Mouse (Mus musculus) neural tube, embryonic 13.5 days (tissue): Measurements from ENCODE around the gene Gucy1a1. TPM values are rescaled to one million over a fixed set of nuclear protein-coding genes. Genes with fewer than 3 reads are reported as not detected.

Experiments used
- ATAC-seq: fragments of 200-750 bp; cut with Nextera tagmentation; 2 replicates; pipeline ENCODE4 v1.8.0; 2017; ENCODE audit warnings: low read depth, mild to moderate bottlenecking, moderate TSS enrichment, moderate library complexity
- H3K27ac ChIP-seq: fragments of 300-500 bp; sonication (generic); replicated peaks from 2 replicates; pipeline ENCODE4 v1.5.1; 2015; ENCODE audit warnings: moderate library complexity, mild to moderate bottlenecking, inconsistent platforms
- H3K27me3 ChIP-seq: fragments of 300-500 bp; sonication (generic); 2 replicates; pipeline ENCODE4 v1.6.1; 2015; ENCODE audit warnings: mild to moderate bottlenecking, inconsistent platforms
- H3K36me3 ChIP-seq: fragments of 300-500 bp; sonication (generic); 2 replicates; pipeline ENCODE4 v1.6.1; 2015; ENCODE audit warnings: mild to moderate bottlenecking, inconsistent platforms
- H3K4me1 ChIP-seq: fragments of 300-500 bp; sonication (generic); replicated peaks from 2 replicates; pipeline ENCODE4 v1.6.1; 2015; ENCODE audit warnings: inconsistent platforms
- H3K4me2 ChIP-seq: fragments of 300-500 bp; sonication (generic); 2 replicates; pipeline ENCODE4 v1.6.1; 2015; ENCODE audit warnings: inconsistent platforms, mild to moderate bottlenecking, moderate library complexity
- H3K4me3 ChIP-seq: fragments of 300-500 bp; sonication (generic); 2 replicates; pipeline ENCODE4 v1.5.1; 2015; ENCODE audit warnings: mild to moderate bottlenecking, inconsistent platforms
- H3K9ac ChIP-seq: fragments of 300-500 bp; sonication (generic); 2 replicates; pipeline ENCODE4 v1.6.1; 2015; ENCODE audit warnings: moderate library complexity, mild to moderate bottlenecking, inconsistent platforms
- H3K9me3 ChIP-seq: fragments of 300-500 bp; sonication (generic); 2 replicates; pipeline ENCODE4 v1.6.1; 2016; ENCODE audit warnings: inconsistent platforms
- WGBS: fragments of 180-500 bp; shearing (Covaris S2); methylation state at CpG from one replicate; pipeline ENCODE4 v1.1.7; 2015; 5-methylcytosine and 5-hydroxymethylcytosine counted together
- polyA plus RNA-seq: library from polyadenylated mRNA; unstranded; fragments of >200 nt; fragmentation: Nextera tagmentation; extraction: Ambion mirVana; gene quantifications from 2 replicates; pipeline ENCODE4 v1.2.1, GENCODE M21; 2015

The Gucy1a1 gene
- polyA plus RNA-seq, 1 experiment from 2014 or later, result 8.1 TPM

DNA sequence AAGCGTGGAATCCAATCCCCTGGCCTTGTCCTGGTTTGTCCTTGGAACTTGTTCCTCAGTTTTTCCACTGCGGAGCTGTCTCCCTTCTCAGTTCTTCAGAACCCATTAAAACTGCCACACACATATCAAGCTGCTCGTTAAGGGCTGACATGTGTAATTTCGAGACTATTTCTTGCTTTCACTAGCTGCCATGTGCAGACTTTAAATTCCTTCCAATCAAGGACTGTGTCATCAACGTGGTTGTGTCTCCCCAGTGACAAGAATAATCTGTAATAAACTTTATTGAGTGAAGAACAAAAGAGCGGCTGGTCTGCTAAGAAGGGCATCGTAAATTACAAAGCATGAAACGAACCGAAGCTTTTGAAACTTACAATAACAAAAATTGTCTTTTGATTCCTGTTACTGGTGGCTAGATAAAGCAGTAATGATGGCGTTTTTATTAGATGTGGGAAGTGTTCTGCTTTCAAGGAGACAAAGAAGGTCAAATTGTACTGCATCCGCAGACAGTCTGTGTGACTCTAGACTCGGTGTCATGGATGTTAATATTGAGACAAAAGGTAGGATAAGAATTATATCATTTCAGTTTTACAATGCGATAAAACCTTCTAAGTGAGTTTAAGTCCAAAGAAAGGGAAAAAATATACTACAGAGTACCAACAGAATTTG, 7.5 kb downstream of the Gucy1a1 start:
- Histone ChIP-seq H3K36me3 (no peaks in the 10 kb centered on the region), H3K9me3 (no peaks in the 10 kb centered on the region), H3K4me3 (no peak overlapping the region), H3K27me3 (peaks cover 5% of the 10 kb centered on the region), H3K9ac (no peak overlapping the region), H3K4me2 (no peak overlapping the region), H3K27ac (no peak overlapping the region), H3K4me1 (peaks cover 7% of the 10 kb centered on the region)
- WGBS, result 27% methylated on average over 13 of the region's 13 CpGs
- ATAC-seq, result peak; percentile 23

DNA sequence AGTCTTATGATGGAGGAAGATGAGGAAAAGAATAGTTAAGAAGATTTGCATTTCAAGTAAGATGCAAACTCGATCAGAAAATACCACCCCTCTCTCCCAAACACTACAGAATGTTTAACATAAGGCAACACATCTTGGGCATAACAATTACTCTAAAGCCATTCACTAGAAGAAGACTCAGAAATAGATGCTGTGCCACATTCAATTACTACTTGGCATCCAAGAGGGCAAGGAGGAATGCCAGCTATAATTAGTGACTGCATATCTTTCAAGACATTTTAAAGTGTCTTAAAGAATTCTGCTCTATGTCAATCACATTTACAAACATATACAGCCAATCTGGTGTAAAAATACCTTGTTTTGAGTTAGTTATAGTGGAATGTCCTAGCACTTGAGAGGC, 10.1 kb downstream of the Gucy1a1 start:
- H3K9me3 ChIP-seq, result no peaks in the 10 kb centered on the region
- H3K9ac ChIP-seq, result no peak overlapping the region
- 80% methylated on average over 1 of the region's 1 CpGs for whole genome bisulfite sequencing
- ATAC-seq, result no peak
- no peaks in the 10 kb centered on the region for H3K36me3 ChIP-seq
- no peaks in the 10 kb centered on the region for H3K27me3 ChIP-seq
- peaks cover 7% of the 10 kb centered on the region for H3K4me1 ChIP-seq
- H3K4me3 ChIP-seq, result no peak overlapping the region
- H3K27ac ChIP-seq, result no peak overlapping the region
- no peak overlapping the region for H3K4me2 ChIP-seq

DNA sequence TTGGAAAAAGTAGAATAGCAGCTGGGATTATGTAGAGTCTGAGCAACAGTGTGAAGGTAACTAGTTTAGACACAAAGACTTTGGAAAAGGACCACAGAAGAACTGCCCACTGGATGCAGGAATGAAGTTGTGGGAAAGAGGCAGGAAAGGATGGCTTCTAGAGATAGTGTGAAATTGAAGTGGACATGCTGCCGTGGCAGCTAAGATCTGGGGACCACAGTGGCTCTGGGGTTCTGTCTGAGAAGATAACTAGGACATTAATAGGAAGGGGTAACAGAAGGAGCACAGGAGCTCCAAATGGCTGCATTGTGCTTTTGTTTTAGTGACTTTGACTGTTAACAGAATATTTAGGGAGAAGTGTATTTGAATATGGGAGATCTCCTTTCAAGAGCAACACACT, 16.3 kb downstream of the Gucy1a1 start:
- H3K4me2 ChIP-seq, result no peak overlapping the region
- H3K36me3 ChIP-seq, result no peaks in the 10 kb centered on the region
- no peak for ATAC-seq
- WGBS, result 61% methylated on average over 1 of the region's 1 CpGs
- H3K9me3 ChIP-seq, result no peaks in the 10 kb centered on the region
- H3K27me3 ChIP-seq, result no peaks in the 10 kb centered on the region
- H3K9ac ChIP-seq, result no peak overlapping the region
- H3K27ac ChIP-seq, result no peak overlapping the region
- H3K4me3 ChIP-seq, result no peak overlapping the region
- no peaks in the 10 kb centered on the region for H3K4me1 ChIP-seq

DNA sequence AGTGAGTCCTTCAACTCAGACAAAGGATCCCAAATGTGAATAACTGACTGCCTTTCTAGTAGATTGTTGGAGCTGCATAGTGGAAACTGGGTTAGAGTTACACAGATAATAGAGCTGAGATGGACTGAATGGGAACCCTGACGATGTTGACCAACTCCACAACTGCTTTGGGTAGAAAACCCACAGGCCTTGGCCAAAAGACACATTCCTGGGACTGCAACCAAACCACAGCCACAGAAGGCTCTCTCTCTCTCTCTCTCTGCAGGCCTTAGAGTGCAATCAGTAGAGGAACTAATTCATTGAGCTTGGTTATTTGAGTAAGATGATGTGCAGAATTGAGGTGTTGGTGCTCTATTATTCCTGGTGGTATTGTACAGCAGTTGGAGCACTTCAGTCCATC, 21.0 kb downstream of the Gucy1a1 start:
- no peak overlapping the region for H3K27ac ChIP-seq
- no peaks in the 10 kb centered on the region for H3K36me3 ChIP-seq
- H3K27me3 ChIP-seq, result no peaks in the 10 kb centered on the region
- WGBS, result 78% methylated on average over 1 of the region's 1 CpGs
- no peak overlapping the region for H3K4me3 ChIP-seq
- no peak for ATAC-seq
- no peak overlapping the region for H3K9ac ChIP-seq
- H3K4me2 ChIP-seq, result no peak overlapping the region
- H3K9me3 ChIP-seq, result no peaks in the 10 kb centered on the region
- H3K4me1 ChIP-seq, result no peaks in the 10 kb centered on the region

DNA sequence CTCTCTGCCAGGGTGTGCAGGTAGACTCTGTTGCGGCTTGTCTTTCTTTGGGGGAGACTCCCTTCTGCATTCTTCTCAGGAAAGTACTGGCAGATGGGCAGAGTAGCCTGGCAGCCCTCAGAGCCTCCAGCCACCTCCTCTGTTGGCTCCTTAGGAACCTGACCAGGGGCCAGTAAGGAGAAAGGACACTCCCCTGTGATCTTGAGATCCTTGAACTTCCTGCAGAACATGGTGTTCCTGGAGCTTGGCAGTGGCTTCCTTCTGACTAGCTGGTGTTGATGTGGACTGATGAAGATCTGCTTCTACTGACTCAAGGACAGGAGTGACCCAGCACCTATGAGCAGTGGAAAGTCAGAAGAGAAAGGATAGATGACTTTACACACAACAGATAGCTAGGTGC, 26.7 kb downstream of the Gucy1a1 start:
- Histone ChIP-seq H3K4me3 (no peak overlapping the region), H3K4me2 (no peak overlapping the region), H3K4me1 (no peaks in the 10 kb centered on the region), H3K9ac (no peak overlapping the region), H3K27ac (no peak overlapping the region), H3K27me3 (no peaks in the 10 kb centered on the region), H3K9me3 (no peaks in the 10 kb centered on the region), H3K36me3 (no peaks in the 10 kb centered on the region)
- no peak for ATAC-seq
- 89% methylated on average over 1 of the region's 1 CpGs for WGBS

DNA sequence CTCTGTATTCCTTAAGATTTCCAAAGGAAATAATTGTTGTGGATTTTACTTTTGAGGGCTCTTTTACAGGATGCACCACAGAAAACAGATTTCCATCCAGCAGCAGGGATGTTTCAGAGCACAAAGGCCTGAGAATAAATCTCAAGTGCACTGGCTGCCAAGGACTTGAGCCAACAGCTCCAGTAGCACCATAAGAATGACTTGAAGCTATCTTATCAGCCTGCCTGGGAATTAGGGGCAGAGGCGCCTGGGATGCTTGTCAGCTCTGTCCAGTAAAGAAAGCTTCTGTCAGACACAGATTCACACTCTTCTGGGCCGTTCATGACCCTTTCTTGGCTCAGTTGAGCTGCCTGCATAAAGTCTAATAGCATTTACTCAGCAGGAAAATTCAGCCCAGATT, 33.1 kb downstream of the Gucy1a1 start:
- ATAC-seq, result no peak
- Histone ChIP-seq H3K9ac (no peak overlapping the region), H3K4me2 (no peak overlapping the region), H3K27me3 (no peaks in the 10 kb centered on the region), H3K27ac (no peak overlapping the region), H3K9me3 (no peaks in the 10 kb centered on the region), H3K4me3 (no peak overlapping the region), H3K36me3 (no peaks in the 10 kb centered on the region), H3K4me1 (no peaks in the 10 kb centered on the region)
- WGBS, result 67% methylated on average over 2 of the region's 2 CpGs

DNA sequence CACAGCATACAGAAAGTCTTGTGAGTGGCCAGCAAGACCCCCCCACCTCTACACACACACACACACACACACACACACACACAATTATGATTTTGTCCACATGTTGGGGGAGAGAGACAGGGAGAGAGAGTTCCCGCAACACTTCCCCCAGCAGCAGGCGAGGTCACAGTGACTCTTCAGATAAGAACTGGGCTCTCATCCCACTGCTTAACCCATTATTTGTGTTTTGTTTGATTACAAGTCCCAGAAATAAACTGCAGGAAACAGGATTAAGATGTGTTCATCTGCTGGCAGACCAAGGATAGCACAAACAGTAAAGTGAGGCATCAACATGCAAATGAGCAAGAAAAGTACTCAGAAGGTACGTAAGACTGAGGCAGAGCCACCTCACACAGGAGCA, 33.6 kb downstream of the Gucy1a1 start:
- no peaks in the 10 kb centered on the region for H3K4me1 ChIP-seq
- no peak overlapping the region for H3K4me2 ChIP-seq
- no peak overlapping the region for H3K4me3 ChIP-seq
- H3K27me3 ChIP-seq, result no peaks in the 10 kb centered on the region
- no peaks in the 10 kb centered on the region for H3K9me3 ChIP-seq
- no peak overlapping the region for H3K27ac ChIP-seq
- H3K9ac ChIP-seq, result no peak overlapping the region
- no peak for ATAC-seq
- no peaks in the 10 kb centered on the region for H3K36me3 ChIP-seq
- 77% methylated on average over 3 of the region's 3 CpGs for WGBS

DNA sequence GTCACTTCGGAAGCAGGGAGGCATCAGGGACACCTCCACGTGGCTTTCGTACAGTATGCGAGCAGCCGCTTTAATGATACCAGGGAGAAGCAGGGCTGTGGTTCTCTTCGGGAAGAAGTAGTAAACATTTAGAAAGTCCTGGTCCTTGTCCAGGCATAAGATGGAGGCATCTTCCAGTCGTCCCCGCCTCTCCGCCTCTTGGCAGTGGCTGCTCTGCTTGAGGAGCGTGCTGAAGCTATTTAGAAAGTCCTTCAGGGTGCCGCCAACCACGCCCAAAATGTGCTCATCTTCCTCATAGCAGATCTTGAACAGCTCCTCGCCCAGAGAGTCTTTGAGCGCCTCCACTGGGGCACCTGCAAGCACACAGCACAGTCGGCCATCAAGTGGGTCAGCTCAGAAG, 36.6 kb downstream of the Gucy1a1 start:
- no peaks in the 10 kb centered on the region for H3K4me1 ChIP-seq
- no peak overlapping the region for H3K27ac ChIP-seq
- no peaks in the 10 kb centered on the region for H3K27me3 ChIP-seq
- no peaks in the 10 kb centered on the region for H3K9me3 ChIP-seq
- no peaks in the 10 kb centered on the region for H3K36me3 ChIP-seq
- no peak for ATAC-seq
- no peak overlapping the region for H3K4me2 ChIP-seq
- no peak overlapping the region for H3K4me3 ChIP-seq
- WGBS, result 93% methylated on average over 15 of the region's 15 CpGs
- H3K9ac ChIP-seq, result no peak overlapping the region

DNA sequence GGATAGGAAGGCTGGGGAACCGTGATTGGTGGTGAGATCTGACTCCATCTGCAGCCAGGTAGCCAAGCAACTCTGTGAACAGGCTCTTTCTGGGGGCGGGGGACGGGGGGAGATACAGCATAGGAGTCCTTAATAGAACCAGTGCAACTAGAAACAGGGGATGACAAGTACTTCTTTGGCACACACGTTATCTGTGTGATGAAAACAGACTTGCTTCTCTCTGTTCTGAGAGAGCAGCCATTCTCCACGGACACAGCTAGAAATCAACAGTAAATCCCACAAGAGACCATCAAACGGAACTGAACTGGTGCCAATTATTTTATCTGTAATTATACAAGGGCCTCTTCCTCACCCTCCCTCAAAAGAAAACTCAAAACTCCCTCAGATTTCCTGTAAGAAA, 41.4 kb downstream of the Gucy1a1 start:
- H3K9ac ChIP-seq, result no peak overlapping the region
- WGBS, result 77% methylated on average over 6 of the region's 6 CpGs
- no peak for ATAC-seq
- H3K9me3 ChIP-seq, result no peaks in the 10 kb centered on the region
- H3K27me3 ChIP-seq, result no peaks in the 10 kb centered on the region
- no peak overlapping the region for H3K4me3 ChIP-seq
- no peak overlapping the region for H3K27ac ChIP-seq
- no peak overlapping the region for H3K4me2 ChIP-seq
- no peaks in the 10 kb centered on the region for H3K4me1 ChIP-seq
- no peaks in the 10 kb centered on the region for H3K36me3 ChIP-seq

DNA sequence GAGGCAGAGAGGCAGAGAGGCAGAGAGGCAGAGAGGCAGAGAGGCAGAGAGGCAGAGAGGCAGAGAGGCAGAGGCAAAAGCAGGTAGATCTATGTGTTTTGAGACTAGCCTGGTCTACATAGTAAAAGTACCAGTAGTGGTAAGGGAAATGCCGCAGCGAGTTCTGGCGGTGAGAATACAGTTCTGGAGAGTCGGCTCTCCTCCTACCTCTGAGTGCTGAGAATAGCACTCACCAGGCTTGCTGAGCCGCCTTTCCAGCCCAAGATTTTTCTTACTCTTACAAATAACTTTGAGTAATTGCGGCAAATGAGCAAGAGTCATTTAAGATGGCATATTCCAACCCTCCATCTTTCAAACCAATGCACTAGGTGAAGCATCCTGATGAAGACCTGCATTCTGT, 46.5 kb downstream of the Gucy1a1 start:
- Histone ChIP-seq H3K27me3 (no peaks in the 10 kb centered on the region), H3K36me3 (no peaks in the 10 kb centered on the region), H3K4me2 (no peak overlapping the region), H3K4me3 (no peak overlapping the region), H3K4me1 (no peaks in the 10 kb centered on the region), H3K9ac (no peak overlapping the region), H3K27ac (no peak overlapping the region), H3K9me3 (no peaks in the 10 kb centered on the region)
- WGBS, result 83% methylated on average over 6 of the region's 6 CpGs
- ATAC-seq, result no peak

DNA sequence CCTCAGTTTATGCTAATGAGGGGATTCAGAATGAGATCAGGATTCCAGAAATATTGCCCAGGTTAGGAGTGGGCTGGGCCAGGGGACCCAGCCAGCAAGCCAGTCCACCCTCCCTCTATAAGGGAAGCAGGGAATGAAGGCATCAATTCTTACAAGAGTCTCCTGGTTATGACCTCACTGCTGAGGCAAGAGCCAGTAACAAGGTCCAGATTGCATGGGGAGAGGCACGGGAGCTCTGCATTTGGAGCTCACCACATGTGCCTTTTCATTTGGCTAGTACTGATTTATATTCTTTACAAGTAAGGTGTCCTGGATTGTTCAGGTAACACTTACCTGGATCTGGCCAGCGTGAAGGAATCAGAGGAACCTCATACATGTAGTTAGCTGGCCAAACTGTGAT, 48.8 kb downstream of the Gucy1a1 start:
- H3K4me3 ChIP-seq, result no peak overlapping the region
- no peak overlapping the region for H3K27ac ChIP-seq
- no peaks in the 10 kb centered on the region for H3K36me3 ChIP-seq
- WGBS, result 84% methylated on average over 2 of the region's 2 CpGs
- H3K9ac ChIP-seq, result no peak overlapping the region
- H3K4me1 ChIP-seq, result no peaks in the 10 kb centered on the region
- H3K27me3 ChIP-seq, result no peaks in the 10 kb centered on the region
- ATAC-seq, result no peak
- H3K9me3 ChIP-seq, result no peaks in the 10 kb centered on the region
- H3K4me2 ChIP-seq, result no peak overlapping the region

DNA sequence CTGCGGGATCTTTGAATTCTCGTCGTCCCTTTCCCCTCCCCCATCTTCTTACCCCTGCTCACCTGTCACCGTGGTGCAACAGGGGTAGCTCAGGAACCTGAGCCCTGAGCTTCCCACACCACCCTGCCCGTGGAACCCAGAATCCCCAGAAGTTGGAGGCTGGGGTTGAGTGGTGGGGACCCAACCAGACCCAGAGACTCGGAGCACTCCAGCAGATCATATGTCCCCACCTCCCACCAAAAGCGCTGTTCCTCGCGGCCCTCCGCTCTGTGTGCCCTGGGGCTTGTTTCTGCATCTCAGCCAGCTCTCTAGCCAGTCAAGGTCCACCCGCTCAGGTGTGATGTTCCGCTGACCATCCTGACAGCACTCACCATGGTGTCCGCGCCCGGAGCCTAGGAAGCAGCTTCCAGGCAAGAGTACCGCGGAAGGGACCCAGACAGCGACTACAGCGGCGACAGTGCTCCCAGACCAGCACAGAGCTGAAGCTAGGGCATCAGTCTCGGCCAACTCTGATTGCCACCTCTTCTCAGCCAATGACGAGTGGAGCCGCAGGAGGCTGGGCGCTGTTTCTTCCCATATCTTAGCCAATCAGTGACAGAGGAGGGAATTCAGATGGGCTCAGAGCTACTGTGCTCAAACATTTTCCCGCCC, 71.3 kb downstream of the Gucy1a1 start, which contains the start of gene Gucy1b1:
Gucy1b1 (minus strand) TSS at position 489 of the 651 bp plus-strand sequence.
- 1% methylated on average over 25 of the region's 25 CpGs for WGBS
- H3K4me3 ChIP-seq, result peak within 1 kb of the TSS; percentile 59
- H3K9me3 ChIP-seq, result no peaks in the 10 kb centered on the region
- H3K36me3 ChIP-seq, result no peaks in the 10 kb centered on the region
- peak within 1 kb of the TSS; percentile 76 for H3K9ac ChIP-seq
- H3K4me1 ChIP-seq, result peaks cover 14% of the 10 kb centered on the region
- peak; percentile 100 for ATAC-seq
- H3K27ac ChIP-seq, result peak within 1 kb of the TSS; percentile 78
- peak within 1 kb of the TSS; percentile 97 for H3K4me2 ChIP-seq
- H3K27me3 ChIP-seq, result peaks cover 4% of the 10 kb centered on the region; the same call in 1 of the 2 replicates

DNA sequence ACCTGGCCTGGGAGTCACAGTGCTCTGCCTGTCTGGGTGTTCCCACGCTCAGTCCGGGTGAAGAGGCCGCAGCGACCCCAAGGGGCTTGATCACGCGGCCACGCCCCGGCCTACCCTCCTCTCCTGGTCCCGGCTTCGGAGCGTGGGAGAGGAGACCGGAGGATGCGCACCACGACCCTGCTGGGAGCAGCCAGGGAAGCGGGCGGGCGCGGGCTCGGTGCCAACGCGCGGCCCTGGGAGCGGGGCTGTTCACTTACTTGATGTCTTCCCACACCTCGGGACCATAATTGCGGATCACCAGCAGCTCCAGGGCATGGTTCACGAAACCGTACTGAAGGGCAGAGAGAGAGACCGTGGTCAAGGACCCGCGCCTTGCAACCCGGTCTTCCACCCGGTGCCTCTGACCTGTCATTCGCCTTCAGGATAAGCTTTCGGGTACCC, 71.8 kb downstream of the Gucy1a1 start:
- ATAC-seq, result peak; percentile 84
- Histone ChIP-seq H3K4me3 (peak overlapping the region; percentile 59), H3K4me1 (peaks cover 14% of the 10 kb centered on the region), H3K4me2 (peak overlapping the region; percentile 97), H3K27me3 (peaks cover 4% of the 10 kb centered on the region; the same call in 1 of the 2 replicates), H3K9ac (peak overlapping the region; percentile 76), H3K9me3 (no peaks in the 10 kb centered on the region), H3K27ac (peak overlapping the region; percentile 78), H3K36me3 (no peaks in the 10 kb centered on the region)
- WGBS, result under 1% methylated on average over 34 of the region's 34 CpGs
